Mouse (Mus musculus): Measurements from ENCODE around the gene Heatr1.
A peak's percentile ranks its signal among the peaks of the same experiment; 100 is the strongest.

Gene Heatr1

GRCm38 (mm10) chr13:12394609-12395505, at the start of gene Heatr1:
Heatr1 (plus strand) TSS chr13:12395027.
- DNase-seq (ENCODE audit: low spot score in 2 of 2): peak; percentile 91 to 92

GRCm38 (mm10) chr13:12346837-12347236, 48.0 kb upstream of the Heatr1 start:
- DNase-seq (ENCODE audit: low spot score in 2 of 2): no peak

DNA sequence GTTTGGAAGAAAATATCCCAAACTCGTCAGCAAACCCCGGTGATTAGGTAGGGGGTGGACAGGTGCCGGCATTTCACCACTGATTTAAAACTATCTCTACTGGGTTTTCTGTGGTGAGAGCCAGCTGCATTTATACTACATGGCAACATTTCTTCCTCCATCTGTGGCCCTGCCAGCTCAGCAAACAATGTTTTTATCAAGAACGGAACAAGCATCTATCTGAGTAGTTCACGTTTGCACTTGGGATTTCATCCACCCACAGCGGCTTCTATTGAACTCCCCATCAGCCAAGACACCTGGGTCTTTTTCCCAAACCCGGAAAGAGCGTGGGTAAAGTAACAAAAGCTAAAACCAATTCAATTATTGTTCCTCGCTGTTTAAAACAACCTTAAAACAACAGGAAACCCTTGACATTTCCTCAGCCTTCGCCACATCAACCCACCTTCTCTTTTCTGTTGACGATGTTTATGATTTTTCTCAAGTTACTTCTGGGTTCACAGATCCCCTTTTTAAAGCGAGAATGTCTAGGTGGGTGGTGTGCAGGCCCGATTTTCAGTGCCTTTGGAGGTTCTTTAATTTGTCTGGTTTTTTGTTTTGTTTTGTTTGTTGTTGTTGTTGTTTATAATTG, 45.5 kb upstream of the Heatr1 start:
- no peak for DNase-seq (ENCODE audit: low spot score in 2 of 2)

DNA sequence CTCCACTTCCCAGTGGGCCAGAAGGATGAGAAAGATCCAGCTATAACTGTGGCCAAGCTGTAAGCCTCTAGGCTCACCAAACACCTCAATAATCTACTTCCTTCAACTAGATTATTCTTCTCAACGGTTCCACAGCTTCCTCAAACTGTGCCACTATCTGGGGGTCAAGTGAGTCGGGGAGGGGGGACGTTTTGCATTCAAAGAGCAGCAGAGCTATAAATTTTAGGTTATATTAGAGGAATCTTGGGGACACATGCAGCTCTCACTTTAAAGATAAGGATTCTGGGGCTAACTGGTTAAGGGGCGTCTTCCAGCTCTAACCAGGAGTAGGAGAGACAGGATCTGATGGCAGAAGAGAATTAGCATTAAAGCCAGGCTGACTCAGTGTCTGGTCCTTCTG, 38.6 kb upstream of the Heatr1 start:
- no peak for DNase-seq (ENCODE audit: low spot score in 2 of 2)

GRCm38 (mm10) chr13:12357554-12357953, 37.3 kb upstream of the Heatr1 start:
- DNase-seq (ENCODE audit: low spot score in 2 of 2): no peak

DNA sequence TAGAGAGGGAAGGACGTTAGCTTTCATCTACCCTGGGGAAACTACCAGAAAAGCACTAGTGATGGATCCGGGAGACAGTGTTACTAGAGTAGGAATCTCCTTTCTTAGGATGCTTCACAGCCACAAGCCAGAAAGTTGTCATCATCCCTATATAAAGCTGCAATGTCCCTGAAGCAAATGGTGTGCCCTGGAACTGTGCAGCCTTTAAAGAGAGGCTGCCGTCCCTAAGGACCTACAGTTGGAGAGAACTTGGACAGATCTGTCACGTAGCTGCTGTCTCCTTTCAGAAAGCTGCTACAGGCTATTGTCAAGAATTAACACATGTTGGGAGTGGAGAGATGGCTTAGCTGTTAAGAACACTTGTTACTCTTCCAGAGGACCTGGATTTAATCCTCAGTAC, 33.3 kb upstream of the Heatr1 start:
- no peak for DNase-seq (ENCODE audit: low spot score in 2 of 2)

GRCm38 (mm10) chr13:12369041-12369621, 25.7 kb upstream of the Heatr1 start:
- DNase-seq (ENCODE audit: low spot score in 2 of 2): no peak

- no peak for DNase-seq (ENCODE audit: low spot score in 2 of 2)
Observed at GRCm38 (mm10) chr13:12369930-12370329, 24.9 kb upstream of the Heatr1 start.

- no peak for DNase-seq (ENCODE audit: low spot score in 2 of 2)
Observed at GRCm38 (mm10) chr13:12372755-12373154, 22.1 kb upstream of the Heatr1 start.

DNA sequence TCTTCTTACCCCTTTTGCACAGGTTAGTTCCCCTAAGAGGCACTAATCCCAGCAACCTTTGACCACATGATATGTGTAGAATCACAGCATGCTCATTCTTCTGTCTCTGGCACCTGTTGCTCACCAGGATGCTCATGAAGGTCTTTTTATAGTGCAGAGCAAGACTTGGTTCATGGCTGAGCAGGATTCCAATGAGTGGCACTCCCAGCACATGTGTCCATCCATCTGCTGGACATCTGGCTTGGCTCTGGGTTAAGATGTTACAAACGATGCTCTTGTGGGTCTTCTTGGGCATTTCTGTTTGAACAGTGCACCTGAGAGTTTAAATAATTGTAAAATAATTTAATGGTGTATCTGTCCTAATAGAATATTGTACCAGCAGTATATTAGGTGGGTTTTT, 18.0 kb upstream of the Heatr1 start:
- DNase-seq (ENCODE audit: low spot score in 2 of 2): no peak

DNA sequence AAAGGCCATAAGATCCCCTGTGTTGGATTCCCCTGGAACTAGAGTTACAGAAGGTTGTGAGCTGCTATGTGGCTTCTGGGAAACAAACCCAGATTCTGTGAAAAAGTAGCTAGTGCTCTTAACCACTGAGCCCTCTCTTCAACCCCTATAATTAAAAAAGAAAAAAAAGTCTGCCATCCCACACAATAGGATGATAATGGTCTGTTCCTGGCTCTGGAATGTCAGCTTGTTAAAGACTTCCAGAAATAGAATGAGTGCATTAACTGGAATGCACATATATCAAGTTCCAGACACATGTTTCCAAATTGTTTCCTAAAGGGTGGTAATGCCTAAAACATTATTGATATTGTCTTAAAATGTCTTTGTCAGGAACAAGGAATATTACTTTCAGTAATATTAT, 10.0 kb upstream of the Heatr1 start:
- DNase-seq (ENCODE audit: low spot score in 2 of 2): no peak

DNA sequence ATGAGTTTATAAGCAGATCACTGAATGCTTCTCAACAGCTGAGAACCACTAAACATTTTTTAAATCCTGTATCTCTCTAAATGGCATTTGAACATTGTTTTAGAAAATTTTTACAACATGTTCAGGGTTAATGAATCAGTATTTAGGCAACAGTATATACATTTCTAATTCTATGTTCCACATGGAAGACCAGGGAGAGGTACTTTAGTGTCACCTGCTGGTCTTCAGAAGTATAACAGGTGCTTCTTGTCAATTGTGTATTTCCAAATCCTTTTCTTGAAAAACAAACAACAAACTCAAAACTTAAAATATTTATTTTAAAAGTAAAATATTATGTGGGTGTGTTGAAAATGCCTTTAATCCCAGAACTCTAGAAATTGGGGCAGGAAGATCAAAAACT, 8.5 kb upstream of the Heatr1 start:
- no peak for DNase-seq (ENCODE audit: low spot score in 2 of 2)

- DNase-seq (ENCODE audit: low spot score in 2 of 2): no peak
Observed at GRCm38 (mm10) chr13:12395571-12395970, 744 bp downstream of the Heatr1 start.

DNA sequence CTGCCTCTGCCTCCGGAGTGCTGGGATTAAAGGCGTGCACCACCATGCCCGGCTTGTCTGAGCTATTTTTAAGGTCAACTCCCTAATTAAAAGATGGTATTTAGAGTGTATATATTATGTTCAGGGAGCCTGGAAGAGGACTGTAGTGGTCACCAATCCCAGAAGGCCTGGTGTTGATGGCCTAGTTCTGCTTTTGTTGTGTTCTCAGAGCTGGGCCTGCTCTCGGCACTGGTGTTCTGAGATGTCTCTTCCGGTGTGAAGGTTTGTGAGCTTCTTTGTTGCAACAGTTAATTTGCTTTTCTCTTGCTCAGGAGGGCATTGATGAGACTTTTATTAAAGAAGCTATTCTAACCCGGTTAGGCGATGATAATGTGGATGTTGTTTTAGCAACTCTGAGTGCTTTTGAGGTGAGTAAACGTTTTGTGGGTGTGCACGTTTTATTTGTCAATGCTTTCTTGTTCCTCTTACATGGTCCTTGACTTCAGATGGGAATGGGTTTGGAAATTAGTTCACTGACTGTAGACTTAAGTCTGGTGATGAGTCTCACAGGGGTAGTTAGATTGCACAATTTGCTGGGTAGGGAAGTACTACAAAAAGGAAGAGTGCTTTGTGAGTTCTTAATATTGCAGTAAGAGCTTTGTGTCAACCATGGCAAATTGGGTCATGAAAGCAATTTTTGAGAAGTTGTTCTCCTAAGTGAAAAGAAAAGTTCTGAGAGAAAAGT, 13.7 kb downstream of the Heatr1 start:
- DNase-seq (ENCODE audit: low spot score in 2 of 2): no peak

DNA sequence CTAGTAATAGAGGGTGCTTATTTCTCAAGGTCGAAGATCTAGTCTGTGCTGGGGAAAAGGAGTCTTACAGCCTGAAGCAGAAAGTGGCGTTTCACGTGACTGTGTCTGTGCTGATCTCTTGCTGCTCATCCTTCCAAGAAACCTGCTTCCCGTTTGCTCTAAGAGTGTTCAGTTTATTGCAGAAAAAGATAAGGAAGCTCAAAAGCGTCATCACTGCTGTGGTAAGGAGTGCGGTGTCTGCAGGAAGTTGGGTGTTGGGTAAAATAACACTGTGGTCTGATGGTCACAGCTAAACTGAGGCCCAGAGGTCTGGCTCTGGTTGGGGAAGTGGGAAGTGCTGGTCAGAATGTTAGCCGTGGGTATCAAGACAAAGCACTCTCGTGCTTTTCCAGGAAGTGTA, 17.2 kb downstream of the Heatr1 start:
- peak in 1 of 2 experiments; percentile 15 for DNase-seq (ENCODE audit: low spot score in 2 of 2)

DNA sequence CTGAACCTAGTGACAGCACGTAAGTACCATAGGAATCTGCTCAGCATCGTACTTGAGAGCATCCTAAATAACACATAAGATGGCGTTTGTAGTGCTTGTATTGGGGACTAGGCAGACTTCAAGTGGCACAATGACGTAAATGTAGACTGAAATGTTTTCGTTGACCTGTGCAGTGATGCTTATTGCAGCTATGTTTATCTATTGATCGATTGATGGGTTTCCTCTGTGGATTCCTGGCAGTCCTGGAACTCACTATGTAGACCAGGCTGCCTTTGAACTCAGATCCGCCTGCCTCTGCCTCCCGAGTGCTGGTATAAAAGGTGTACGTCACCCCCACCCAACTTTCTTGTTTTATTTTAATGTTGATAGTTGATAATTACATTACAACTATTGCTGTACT, 25.8 kb downstream of the Heatr1 start:
- no peak for DNase-seq (ENCODE audit: low spot score in 2 of 2)

GRCm38 (mm10) chr13:12428556-12428955, 33.7 kb downstream of the Heatr1 start:
- DNase-seq (ENCODE audit: low spot score in 2 of 2): no peak

DNA sequence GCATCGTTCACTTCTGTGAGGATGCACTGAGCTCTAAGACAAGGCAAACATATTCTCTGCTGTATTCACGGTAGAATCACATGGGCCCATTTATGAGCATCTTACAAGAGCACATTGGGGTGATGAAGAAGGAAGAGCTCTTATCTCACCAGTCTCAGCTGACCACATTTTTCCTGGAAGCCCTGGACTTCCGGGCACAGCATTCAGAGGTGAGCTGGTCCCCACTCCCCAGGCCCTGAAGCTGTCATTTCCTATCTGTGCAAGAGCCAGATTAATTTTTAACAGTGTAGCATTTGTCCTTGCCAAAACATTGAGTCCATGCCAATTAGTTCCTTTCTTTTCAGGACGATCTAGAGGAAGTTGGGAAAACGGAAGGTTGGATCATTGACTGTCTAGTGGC, 39.0 kb downstream of the Heatr1 start:
- no peak for DNase-seq (ENCODE audit: low spot score in 2 of 2)

GRCm38 (mm10) chr13:12439586-12439985, 44.8 kb downstream of the Heatr1 start:
- no peak for DNase-seq (ENCODE audit: low spot score in 2 of 2)

GRCm38 (mm10) chr13:12440813-12441212, 46.0 kb downstream of the Heatr1 start:
- DNase-seq (ENCODE audit: low spot score in 2 of 2): no peak

GRCm38 (mm10) chr13:12442008-12442587, 47.3 kb downstream of the Heatr1 start:
- peak; percentile 19 to 32 for DNase-seq (ENCODE audit: low spot score in 2 of 2)

DNA sequence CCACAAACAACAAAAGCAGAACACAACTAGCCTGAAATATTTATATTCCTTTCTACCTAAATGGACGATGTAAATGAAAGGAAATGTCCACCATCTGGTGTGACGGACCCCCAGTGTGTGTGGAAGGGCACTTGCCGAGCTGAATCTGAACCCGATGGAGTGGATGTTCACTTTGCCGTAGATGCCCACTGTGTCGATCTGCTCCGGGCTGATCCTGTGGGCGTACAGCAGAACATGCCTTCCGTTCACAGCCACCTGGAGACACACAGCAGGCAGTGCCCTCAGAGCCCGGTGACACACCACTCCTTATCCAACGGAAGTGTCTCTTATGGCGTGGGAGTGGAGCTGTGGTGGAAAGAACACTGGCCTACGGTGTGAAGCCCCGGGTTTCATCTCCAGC, 58.3 kb downstream of the Heatr1 start:
- no peak for DNase-seq (ENCODE audit: low spot score in 2 of 2)

All from frontal cortex, postnatal 10 days (tissue).